Comparison of ENCODE assay signal across 24 mouse cellular contexts in genomic region chr12:82448129-82448815, GRCm38 (mm10).
DNase-seq lines count a peak whose midpoint lies in the region; ATAC-seq lines count a peak whose summit lies in the region.
"Had no signal": no experiment of that assay in that cellular context is flagged by ENCODE, and none has a peak within 500 bp of the region (broad histone marks: within the 10 kb centered on the region; RNA-seq: fewer than 3 reads in every experiment).

No protein-coding gene starts in this region.

- no peak overlapping the region for H3K4me2 ChIP-seq in liver, embryonic 12.5 days
- H3K4me2 ChIP-seq in liver, embryonic 11.5 days = no peak overlapping the region
- H3K4me2 ChIP-seq: embryonic facial prominence, embryonic 13.5 days; forebrain, embryonic 12.5 days; heart, embryonic 11.5 days; midbrain, embryonic 13.5 days; neural tube, embryonic 12.5 days; stomach, embryonic 15.5 days had no signal

- peak; percentile 24; the same call in 1 of the 2 replicates for ATAC-seq in liver, embryonic 12.5 days
- ATAC-seq in liver, embryonic 11.5 days (replicated peaks; ENCODE audit: low FRiP score) = no peak
- ATAC-seq: CD4-positive, CD25-positive, alpha-beta regulatory T cell, adult 4 months; midbrain, embryonic 13.5 days had no signal

- H3K9ac ChIP-seq in liver, embryonic 12.5 days = no peak overlapping the region
- H3K9ac ChIP-seq in liver, embryonic 11.5 days (ENCODE audit: low read depth, low read length) = no peak overlapping the region
- H3K9ac ChIP-seq: forebrain, embryonic 12.5 days; midbrain, embryonic 13.5 days; neural tube, embryonic 12.5 days; stomach, embryonic 15.5 days had no signal

- no peaks in the 10 kb centered on the region for H3K27me3 ChIP-seq in liver, embryonic 12.5 days (replicated peaks)
- no peaks in the 10 kb centered on the region for H3K27me3 ChIP-seq in liver, embryonic 11.5 days (replicated peaks; ENCODE audit: control insufficient read depth, insufficient read depth, low read length)
- H3K27me3 ChIP-seq in embryonic facial prominence, embryonic 10.5 days (replicated peaks; ENCODE audit: low read depth, poor library complexity, severe bottlenecking) = no peaks in the 10 kb centered on the region
- H3K27me3 ChIP-seq: embryonic facial prominence, embryonic 13.5 days; forebrain, embryonic 12.5 days; megakaryocyte, embryonic 14.5 days; midbrain, embryonic 13.5 days; neural tube, embryonic 12.5 days; stomach, embryonic 15.5 days had no signal

- peaks cover 13% of the 10 kb centered on the region; the same call in 1 of the 2 replicates for H3K4me1 ChIP-seq in liver, embryonic 12.5 days
- no peaks in the 10 kb centered on the region for H3K4me1 ChIP-seq in liver, embryonic 11.5 days (replicated peaks; ENCODE audit: control insufficient read depth, insufficient read depth, low read length)
- peaks cover 17% of the 10 kb centered on the region for H3K4me1 ChIP-seq in embryonic facial prominence, embryonic 10.5 days
- H3K4me1 ChIP-seq: forebrain, embryonic 12.5 days; midbrain, embryonic 13.5 days; neural tube, embryonic 12.5 days; stomach, embryonic 15.5 days had no signal

- DNase-seq in liver, embryonic 11.5 days (ENCODE audit: low spot score) = no peak
- DNase-seq in embryonic facial prominence, embryonic 10.5 days (ENCODE audit: low spot score) = no peak
- DNase-seq in ovary, postnatal 14 days (ENCODE audit: low spot score) = no peak
- DNase-seq in layer of hippocampus, adult 18-20 months (ENCODE audit: low spot score in 2 of 2) = no peak
- DNase-seq in gastrocnemius, postnatal 4 days (ENCODE audit: low spot score in 2 of 2) = no peak
- DNase-seq: adrenal gland, postnatal 36 days; cerebellum, adult 11-12 months; cerebellum, postnatal 14 days; kidney, adult 18-20 months; kidney, postnatal 4 days; layer of hippocampus, adult 9-11 months; thymus, postnatal 25 days had no signal

- WGBS in liver, embryonic 12.5 days (ENCODE audit: insufficient replicate concordance) = 55% methylated on average over 9 of the region's 9 CpGs
- WGBS in liver, embryonic 11.5 days = 67% methylated on average over 9 of the region's 9 CpGs
- 63% methylated on average over 9 of the region's 9 CpGs for WGBS in embryonic facial prominence, embryonic 10.5 days
- 42% methylated on average over 9 of the region's 9 CpGs for WGBS in macrophage (ENCODE audit: missing documents)

- no peak overlapping the region for H3K27ac ChIP-seq in liver, embryonic 12.5 days
- no peak overlapping the region for H3K27ac ChIP-seq in liver, embryonic 11.5 days (ENCODE audit: low read depth, low read length)
- 0 out of 2 replicates have a peak overlapping the region, but pooled peaks have one; percentile 10 for H3K27ac ChIP-seq in embryonic facial prominence, embryonic 10.5 days (replicated peaks)
- peak overlapping the region; percentile 22; the same call in 1 of the 2 replicates for H3K27ac ChIP-seq in macrophage
- H3K27ac ChIP-seq: embryonic facial prominence, embryonic 13.5 days; forebrain, embryonic 12.5 days; limb, embryonic 10.5 days; midbrain, embryonic 13.5 days; neural tube, embryonic 12.5 days; stomach, embryonic 15.5 days had no signal

- H3K9me3 ChIP-seq in liver, embryonic 12.5 days (replicated peaks) = no peaks in the 10 kb centered on the region
- no peaks in the 10 kb centered on the region for H3K9me3 ChIP-seq in liver, embryonic 11.5 days (ENCODE audit: control insufficient read depth, low read length)
- H3K9me3 ChIP-seq in embryonic facial prominence, embryonic 10.5 days = no peaks in the 10 kb centered on the region
- H3K9me3 ChIP-seq: forebrain, embryonic 12.5 days; limb, embryonic 10.5 days; megakaryocyte, embryonic 14.5 days; midbrain, embryonic 13.5 days; neural tube, embryonic 12.5 days; stomach, embryonic 15.5 days had no signal

- no peak overlapping the region for H3K4me3 ChIP-seq in liver, embryonic 12.5 days
- no peak overlapping the region for H3K4me3 ChIP-seq in liver, embryonic 11.5 days (ENCODE audit: low read depth, low read length)
- no peak overlapping the region for H3K4me3 ChIP-seq in embryonic facial prominence, embryonic 10.5 days
- no peak overlapping the region for H3K4me3 ChIP-seq in macrophage (ENCODE audit: inconsistent target)
- H3K4me3 ChIP-seq: embryonic facial prominence, embryonic 13.5 days; erythroblast, embryonic 14.5 days; forebrain, embryonic 12.5 days; limb, embryonic 10.5 days; megakaryocyte, embryonic 14.5 days; midbrain, embryonic 13.5 days; neural tube, embryonic 12.5 days; stomach, embryonic 15.5 days had no signal

- no peaks in the 10 kb centered on the region for H3K79me2 ChIP-seq in macrophage (ENCODE audit: inconsistent target)

- peaks cover 18% of the 10 kb centered on the region for H3K36me3 ChIP-seq in liver, embryonic 12.5 days
- H3K36me3 ChIP-seq in liver, embryonic 11.5 days (ENCODE audit: control insufficient read depth, insufficient read depth, low read length) = peaks cover 11% of the 10 kb centered on the region; the same call in 1 of the 2 replicates
- peaks cover 73% of the 10 kb centered on the region for H3K36me3 ChIP-seq in embryonic facial prominence, embryonic 10.5 days (replicated peaks)
- H3K36me3 ChIP-seq in macrophage (ENCODE audit: inconsistent target) = no peaks in the 10 kb centered on the region

Comparison
In these comparisons a context has a peak if more than half of its experiments do, and no peak if none do; other contexts are left out.
1. H3K27ac ChIP-seq: peak in embryonic facial prominence, embryonic 10.5 days (single experiment) and macrophage (single experiment); none in liver, embryonic 12.5 days (single experiment) and liver, embryonic 11.5 days (single experiment).